Comparison of ENCODE assay signal across 7 mouse cellular contexts in genomic region chr14:56398001-56398400, GRCm38 (mm10). TPM values are rescaled to one million over a fixed set of nuclear protein-coding genes. Genes with fewer than 3 reads are reported as not detected.
DNase-seq lines count a peak whose midpoint lies in the region; ATAC-seq and TF ChIP-seq lines count a peak whose summit lies in the region.

No protein-coding gene starts in this region.

- H3K36me3 ChIP-seq in E14TG2a.4 (ENCODE audit: insufficient read depth, low read length), result no peaks in the 10 kb centered on the region

- peaks cover 5% of the 10 kb centered on the region; the same call in 1 of the 2 replicates for H3K9me3 ChIP-seq in E14TG2a.4 (ENCODE audit: low read length)

- peak; percentile 9 for DNase-seq in layer of hippocampus, adult 11-12 months (ENCODE audit: low spot score)
- DNase-seq in layer of hippocampus, adult 9-11 months, result no peak
- peak; percentile 39 for DNase-seq in NIH3T3 (ENCODE audit: low read depth)
- peak; percentile 27 for DNase-seq in fibroblast of lung, adult 2 months (ENCODE audit: low read depth)
- DNase-seq in retina, embryonic 14.5 days (ENCODE audit: low spot score), result peak; percentile 76

- 0 out of 2 replicates have a peak, but pooled peaks cover 4% of the 10 kb centered on the region for H3K27me3 ChIP-seq in E14TG2a.4 (ENCODE audit: insufficient read depth, low read length)

- no peak for ATAC-seq in megakaryocyte, adult 5-6 weeks (ENCODE audit: poor library complexity, severe bottlenecking)

- H3K4me3 ChIP-seq in E14TG2a.4 (replicated peaks; ENCODE audit: low read length), result no peak overlapping the region

- TF ChIP-seq CTCF in E14TG2a.4 (conservative IDR thresholded peaks at IDR 0.05; ENCODE audit: low read length), result peak; percentile 11; the same call in 1 of the 2 replicates

- peaks cover 10% of the 10 kb centered on the region; the same call in 1 of the 2 replicates for H3K4me1 ChIP-seq in E14TG2a.4 (replicated peaks; ENCODE audit: low read depth, low read length)

RNA-seq across cellular contexts. Expression of gene Rnf17, which starts 4.4 kb away (rescaled TPM):
- total RNA-seq in megakaryocyte, adult 5-6 weeks (2015), result 0.65 and 1.1 TPM in 2 replicates
- total RNA-seq in megakaryocyte, adult 5-6 weeks (2017), result 0.65 and 1.5 TPM in 2 replicates

RNA-seq across cellular contexts. Expression of gene Atp12a, which starts 33.1 kb away (rescaled TPM):
- total RNA-seq in megakaryocyte, adult 5-6 weeks (2015), result not detected in 2 replicates
- total RNA-seq in megakaryocyte, adult 5-6 weeks (2017), result not detected in 2 replicates
